Mouse (Mus musculus): Measurements from ENCODE around the gene Adssl1. TPM values are rescaled to one million over a fixed set of nuclear protein-coding genes. Genes with fewer than 3 reads are reported as not detected.

Gene Adssl1
- polyA plus RNA-seq, 1 experiment from 2014 or later = 2.0 TPM

DNA sequence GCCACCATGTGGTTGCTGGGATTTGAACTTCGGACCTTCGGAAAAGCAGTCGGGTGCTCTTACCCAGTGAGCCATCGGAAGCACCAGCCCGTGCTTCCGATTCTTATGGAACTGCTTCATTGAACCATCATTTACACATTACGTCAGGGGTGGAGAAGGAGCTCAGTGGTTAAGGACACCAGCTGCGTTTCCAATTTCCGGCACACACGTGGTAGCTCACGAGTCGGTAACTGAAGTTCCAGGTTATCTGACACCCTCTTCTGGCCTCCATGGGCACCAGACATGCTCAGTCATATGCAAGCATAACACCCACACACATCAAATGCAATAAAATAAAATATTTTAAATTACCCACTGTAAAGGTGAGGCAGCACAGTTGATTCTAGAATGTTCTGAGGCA is 10.2 kb downstream of the Adssl1 start:
- Histone ChIP-seq H3K4me1 (peaks cover 8% of the 10 kb centered on the region), H3K4me2 (no peak overlapping the region), H3K27ac (no peak overlapping the region), H3K9me3 (no peaks in the 10 kb centered on the region), H3K27me3 (no peaks in the 10 kb centered on the region; the same call in 1 of the 2 replicates), H3K4me3 (replicated peaks) (no peak overlapping the region), H3K9ac (no peak overlapping the region), H3K36me3 (replicated peaks) (no peaks in the 10 kb centered on the region)
- no peak for ATAC-seq (ENCODE audit: low FRiP score)
- WGBS = 89% methylated on average over 12 of the region's 12 CpGs

DNA sequence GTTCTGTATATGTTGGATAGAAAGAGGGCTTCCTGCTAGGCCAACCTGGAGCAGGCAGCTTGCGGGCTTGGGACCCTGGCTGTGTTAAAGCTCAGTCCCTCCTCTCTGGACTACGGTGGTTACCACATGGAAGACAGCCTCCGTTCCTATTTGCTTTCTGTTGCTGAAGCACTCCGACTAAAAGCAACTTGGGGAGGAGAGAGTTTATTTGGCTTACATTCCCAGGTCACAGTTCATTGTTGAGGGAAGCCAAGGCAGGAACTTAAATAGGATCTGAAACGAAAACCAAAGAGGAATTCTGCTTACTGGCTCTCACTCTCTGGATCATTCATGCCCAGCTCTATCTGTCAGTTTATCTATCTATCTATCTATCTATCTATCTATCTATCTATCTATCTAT is 11.0 kb downstream of the Adssl1 start:
- Histone ChIP-seq H3K27ac (no peak overlapping the region), H3K4me3 (replicated peaks) (no peak overlapping the region), H3K4me1 (peaks cover 8% of the 10 kb centered on the region), H3K4me2 (no peak overlapping the region), H3K27me3 (no peaks in the 10 kb centered on the region; the same call in 1 of the 2 replicates), H3K36me3 (replicated peaks) (no peaks in the 10 kb centered on the region), H3K9me3 (no peaks in the 10 kb centered on the region), H3K9ac (no peak overlapping the region)
- no peak for ATAC-seq (ENCODE audit: low FRiP score)
- 87% methylated on average over 5 of the region's 5 CpGs for WGBS

DNA sequence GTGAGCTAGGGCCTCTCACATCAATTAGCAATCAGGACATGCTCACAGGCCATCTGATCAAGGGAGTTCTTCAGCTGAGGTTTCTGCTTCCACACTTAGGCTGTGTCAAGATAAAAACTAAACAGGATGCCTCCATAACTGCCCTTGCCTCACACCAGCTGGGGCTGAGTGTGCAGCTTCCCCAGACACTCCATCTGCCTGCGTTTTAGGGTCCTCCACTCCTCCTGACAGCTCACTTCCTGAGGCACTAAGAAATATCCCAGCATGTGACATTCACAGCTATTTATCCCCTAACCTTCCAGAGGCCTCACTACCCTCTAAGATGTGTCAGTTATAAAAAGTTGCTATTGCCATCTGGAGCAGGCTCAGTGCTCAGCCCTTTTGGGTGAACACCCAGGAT is 11.6 kb downstream of the Adssl1 start:
- no peaks in the 10 kb centered on the region; the same call in 1 of the 2 replicates for H3K27me3 ChIP-seq
- H3K9me3 ChIP-seq = no peaks in the 10 kb centered on the region
- 84% methylated on average over 1 of the region's 1 CpGs for WGBS
- no peak overlapping the region for H3K4me3 ChIP-seq (replicated peaks)
- ATAC-seq (ENCODE audit: low FRiP score) = no peak
- no peaks in the 10 kb centered on the region for H3K36me3 ChIP-seq (replicated peaks)
- H3K4me1 ChIP-seq = peaks cover 8% of the 10 kb centered on the region
- no peak overlapping the region for H3K9ac ChIP-seq
- H3K4me2 ChIP-seq = no peak overlapping the region
- no peak overlapping the region for H3K27ac ChIP-seq

DNA sequence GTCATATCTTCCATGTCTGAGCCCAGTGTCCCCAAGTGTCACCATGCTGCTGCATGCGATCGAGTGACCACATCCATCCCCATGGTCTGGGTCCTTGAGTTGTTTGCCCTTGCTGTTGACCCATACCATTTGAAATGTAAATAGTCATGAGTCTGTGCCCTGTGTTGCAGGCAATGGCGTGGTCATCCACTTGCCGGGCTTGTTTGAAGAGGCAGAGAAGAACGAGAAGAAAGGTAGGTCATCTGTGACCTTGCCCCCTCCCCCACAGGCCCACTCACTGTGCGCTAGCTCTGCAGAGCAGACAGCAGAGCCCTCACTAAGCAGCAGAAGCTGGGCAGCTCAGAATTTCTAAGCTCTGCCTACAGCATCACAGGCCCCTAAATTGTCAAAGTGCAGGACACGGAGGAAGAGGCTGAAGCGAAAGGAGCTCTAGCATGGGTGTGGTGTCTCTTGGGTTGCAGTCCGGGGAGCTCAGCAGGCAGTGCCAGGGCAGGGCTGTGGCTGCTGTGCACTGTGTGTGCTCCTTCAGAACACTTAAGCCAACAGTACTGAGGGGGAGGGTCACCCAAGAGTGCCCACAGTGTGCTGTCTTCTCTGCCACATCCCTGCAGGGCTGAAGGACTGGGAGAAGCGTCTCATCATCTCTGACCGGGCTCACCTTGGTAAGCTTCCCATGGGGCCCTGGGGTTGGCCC is 12.4 kb downstream of the Adssl1 start:
- no peak overlapping the region for H3K4me3 ChIP-seq (replicated peaks)
- H3K4me2 ChIP-seq = no peak overlapping the region
- no peak overlapping the region for H3K27ac ChIP-seq
- H3K36me3 ChIP-seq (replicated peaks) = no peaks in the 10 kb centered on the region
- H3K4me1 ChIP-seq = peaks cover 8% of the 10 kb centered on the region
- WGBS = 80% methylated on average over 11 of the region's 11 CpGs
- no peaks in the 10 kb centered on the region for H3K9me3 ChIP-seq
- no peak overlapping the region for H3K9ac ChIP-seq
- no peaks in the 10 kb centered on the region; the same call in 1 of the 2 replicates for H3K27me3 ChIP-seq
- no peak for ATAC-seq (ENCODE audit: low FRiP score)

DNA sequence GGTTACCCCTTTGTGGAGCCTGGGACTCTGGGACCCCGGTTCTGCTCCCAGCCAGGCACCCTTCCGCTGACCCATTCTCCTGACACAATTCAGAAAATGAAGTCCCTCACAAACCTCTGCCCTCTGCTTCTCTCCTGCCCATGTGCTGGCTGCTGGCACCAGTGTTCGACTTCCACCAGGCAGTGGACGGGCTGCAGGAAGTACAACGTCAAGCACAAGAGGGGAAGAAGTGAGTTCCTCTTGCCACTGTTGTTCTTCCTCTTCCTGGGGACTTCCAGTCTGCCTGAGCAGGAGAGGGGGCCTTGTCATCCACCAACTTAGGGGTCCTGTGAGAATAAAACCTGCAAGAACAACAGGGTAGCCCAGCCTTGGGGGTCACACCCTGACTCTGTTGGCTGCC is 13.1 kb downstream of the Adssl1 start:
- no peak overlapping the region for H3K27ac ChIP-seq
- H3K4me3 ChIP-seq (replicated peaks) = no peak overlapping the region
- no peak overlapping the region for H3K9ac ChIP-seq
- no peaks in the 10 kb centered on the region for H3K36me3 ChIP-seq (replicated peaks)
- no peaks in the 10 kb centered on the region for H3K9me3 ChIP-seq
- WGBS = 84% methylated on average over 5 of the region's 5 CpGs
- H3K4me1 ChIP-seq = peaks cover 8% of the 10 kb centered on the region
- no peak for ATAC-seq (ENCODE audit: low FRiP score)
- no peak overlapping the region for H3K4me2 ChIP-seq
- no peaks in the 10 kb centered on the region; the same call in 1 of the 2 replicates for H3K27me3 ChIP-seq

DNA sequence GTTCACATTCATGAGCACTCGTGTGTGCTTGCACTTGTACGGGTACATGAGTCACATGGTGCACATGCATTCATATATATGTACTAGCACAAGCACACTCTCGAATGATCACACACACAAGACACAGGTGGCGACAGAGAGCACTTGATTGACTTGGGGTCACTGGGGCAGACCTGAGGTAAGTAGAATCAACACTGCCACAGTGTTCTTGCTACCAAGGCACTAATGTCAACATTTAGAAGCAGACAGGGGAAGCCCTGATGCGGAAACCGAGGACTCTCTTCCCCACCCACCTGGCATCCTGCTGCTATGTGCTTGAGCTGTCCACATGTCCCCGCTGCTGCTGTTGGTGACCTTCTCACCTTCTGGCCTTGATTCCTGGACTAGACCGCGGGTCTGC is 13.8 kb downstream of the Adssl1 start:
- H3K27ac ChIP-seq = no peak overlapping the region
- no peaks in the 10 kb centered on the region for H3K9me3 ChIP-seq
- H3K4me3 ChIP-seq (replicated peaks) = no peak overlapping the region
- no peaks in the 10 kb centered on the region for H3K36me3 ChIP-seq (replicated peaks)
- H3K4me1 ChIP-seq = peaks cover 7% of the 10 kb centered on the region
- ATAC-seq (ENCODE audit: low FRiP score) = no peak
- no peak overlapping the region for H3K9ac ChIP-seq
- no peak overlapping the region for H3K4me2 ChIP-seq
- 81% methylated on average over 9 of the region's 9 CpGs for WGBS
- no peaks in the 10 kb centered on the region; the same call in 1 of the 2 replicates for H3K27me3 ChIP-seq

DNA sequence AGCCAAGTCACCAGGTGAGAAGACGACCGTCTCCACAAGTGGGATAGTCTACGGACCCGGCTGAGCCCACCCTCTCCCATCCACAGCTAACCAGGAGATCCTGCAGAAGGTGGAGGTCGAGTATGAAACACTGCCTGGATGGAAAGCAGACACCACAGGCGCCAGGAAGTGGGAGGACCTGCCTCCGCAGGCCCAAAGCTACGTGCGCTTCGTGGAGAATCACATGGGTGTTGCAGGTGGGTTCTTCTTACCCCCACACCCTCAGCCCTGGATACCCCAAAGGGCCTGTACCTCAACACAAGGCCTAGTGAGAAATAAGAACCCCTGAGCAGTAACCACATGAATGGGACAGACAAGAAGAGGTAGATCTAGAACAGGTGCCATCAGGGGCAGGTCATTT is 19.7 kb downstream of the Adssl1 start:
- H3K4me3 ChIP-seq (replicated peaks) = no peak overlapping the region
- no peak overlapping the region for H3K4me2 ChIP-seq
- H3K9ac ChIP-seq = no peak overlapping the region
- H3K27me3 ChIP-seq = no peaks in the 10 kb centered on the region
- H3K36me3 ChIP-seq (replicated peaks) = no peaks in the 10 kb centered on the region
- no peak for ATAC-seq (ENCODE audit: low FRiP score)
- 88% methylated on average over 10 of the region's 10 CpGs for WGBS
- H3K4me1 ChIP-seq = 0 out of 2 replicates have a peak, but pooled peaks cover 3% of the 10 kb centered on the region
- no peaks in the 10 kb centered on the region for H3K9me3 ChIP-seq
- no peak overlapping the region for H3K27ac ChIP-seq

DNA sequence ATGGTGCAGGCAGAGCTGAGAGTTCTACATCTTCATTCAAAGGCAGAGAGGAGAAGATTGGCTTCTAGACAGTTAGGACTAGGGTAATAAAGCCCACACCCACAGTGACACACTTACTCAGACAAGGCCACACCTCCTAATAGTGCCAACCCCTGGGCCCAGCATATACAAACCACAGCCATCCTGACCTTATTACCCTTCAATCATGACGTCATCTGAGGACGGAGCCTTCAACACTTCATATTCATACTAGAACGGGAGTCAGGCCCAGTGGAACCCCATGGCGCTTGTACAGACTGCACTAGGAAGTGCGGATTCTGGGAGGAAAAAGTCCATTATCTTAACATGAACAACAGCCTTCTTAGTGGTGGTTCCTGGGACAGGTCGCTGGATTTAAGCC is 23.3 kb downstream of the Adssl1 start:
- H3K4me3 ChIP-seq (replicated peaks) = no peak overlapping the region
- H3K27ac ChIP-seq = no peak overlapping the region
- no peak for ATAC-seq (ENCODE audit: low FRiP score)
- peaks cover 12% of the 10 kb centered on the region for H3K36me3 ChIP-seq (replicated peaks)
- H3K4me2 ChIP-seq = no peak overlapping the region
- peaks cover 19% of the 10 kb centered on the region for H3K4me1 ChIP-seq
- no peaks in the 10 kb centered on the region for H3K9me3 ChIP-seq
- no peaks in the 10 kb centered on the region for H3K27me3 ChIP-seq
- no peak overlapping the region for H3K9ac ChIP-seq
- 95% methylated on average over 6 of the region's 6 CpGs for WGBS

DNA sequence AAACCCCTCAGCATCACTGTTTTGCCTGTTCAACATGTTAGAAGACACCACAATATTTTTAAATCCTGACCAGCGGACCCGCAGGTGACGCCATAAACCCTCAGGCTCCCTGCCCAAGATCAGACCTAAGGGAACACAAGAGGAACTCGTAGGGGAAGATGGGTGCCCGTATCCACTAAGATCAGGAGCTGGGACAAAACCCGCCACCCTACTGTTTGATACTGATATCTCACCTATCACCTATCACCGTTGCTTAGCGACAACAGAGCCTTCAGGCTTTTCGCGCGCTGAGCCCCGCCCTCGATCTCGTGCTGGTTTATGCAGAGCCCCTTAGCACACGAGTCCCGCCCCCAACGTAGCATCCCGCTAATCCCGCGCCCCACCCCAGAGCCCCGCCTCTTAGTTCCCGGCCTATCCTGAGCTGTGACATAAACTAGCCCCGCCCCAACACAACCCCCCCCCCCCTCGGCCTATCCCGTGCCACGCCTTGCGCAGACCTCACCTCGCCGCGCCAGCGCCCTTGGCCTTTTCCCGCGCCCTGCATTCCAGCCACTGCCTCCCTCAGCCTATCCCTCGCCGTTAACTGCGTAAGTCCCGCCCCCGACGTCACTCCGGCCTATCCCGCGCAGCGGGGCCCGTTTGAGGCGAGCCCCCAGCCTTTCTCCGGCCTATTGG is 24.5 kb downstream of the Adssl1 start, which contains the start of gene Siva1:
TSS of gene Siva1 (plus strand) at position 500 of the 675 bp plus-strand sequence.
- H3K9ac ChIP-seq = peak within 1 kb of the TSS; percentile 80
- H3K4me2 ChIP-seq = peak within 1 kb of the TSS; percentile 70
- peak within 1 kb of the TSS; percentile 86 for H3K27ac ChIP-seq
- no peaks in the 10 kb centered on the region for H3K27me3 ChIP-seq
- H3K4me1 ChIP-seq = peaks cover 19% of the 10 kb centered on the region
- WGBS = 3% methylated on average over 39 of the region's 46 CpGs
- H3K36me3 ChIP-seq (replicated peaks) = peaks cover 24% of the 10 kb centered on the region
- ATAC-seq (ENCODE audit: low FRiP score) = peak; percentile 98
- no peaks in the 10 kb centered on the region for H3K9me3 ChIP-seq
- H3K4me3 ChIP-seq (replicated peaks) = peak within 1 kb of the TSS; percentile 77

DNA sequence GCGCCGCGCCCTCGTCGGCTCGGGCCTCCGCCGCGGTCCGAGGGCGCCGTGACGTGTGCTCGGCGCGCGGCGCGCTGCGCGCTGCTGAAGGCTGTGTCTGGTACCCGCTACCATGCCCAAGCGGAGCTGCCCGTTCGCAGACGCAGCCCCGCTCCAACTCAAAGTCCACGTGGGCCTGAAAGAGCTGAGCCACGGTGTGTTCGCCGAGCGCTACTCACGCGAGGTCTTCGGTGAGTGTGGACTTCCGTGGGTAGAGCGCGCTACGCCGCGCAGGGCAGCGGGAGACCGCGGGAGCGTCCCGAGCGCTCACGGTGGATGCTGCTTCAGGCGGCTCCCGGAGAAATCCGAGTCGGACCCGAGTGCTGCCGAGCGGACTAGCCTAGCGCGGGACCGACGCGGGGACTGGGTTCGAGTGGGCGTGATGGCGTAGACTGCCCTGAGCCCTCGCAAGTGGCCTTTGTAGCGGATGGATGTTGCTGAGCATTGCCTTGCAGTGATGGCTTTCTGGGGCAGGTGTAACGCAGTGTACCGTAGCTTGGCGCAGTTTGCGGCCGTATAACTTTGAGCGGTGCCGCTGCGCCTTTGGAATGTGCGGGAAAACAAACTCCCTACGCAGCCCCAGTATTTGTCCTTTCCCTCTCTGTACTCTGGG is 25.1 kb downstream of the Adssl1 start:
- Histone ChIP-seq H3K9ac (peak overlapping the region; percentile 80), H3K36me3 (replicated peaks) (peaks cover 30% of the 10 kb centered on the region), H3K27ac (peak overlapping the region; percentile 86), H3K4me3 (replicated peaks) (peak overlapping the region; percentile 77), H3K4me1 (peaks cover 19% of the 10 kb centered on the region), H3K9me3 (no peaks in the 10 kb centered on the region), H3K4me2 (peak overlapping the region; percentile 70), H3K27me3 (no peaks in the 10 kb centered on the region)
- no peak for ATAC-seq (ENCODE audit: low FRiP score)
- under 1% methylated on average over 75 of the region's 75 CpGs for WGBS

DNA sequence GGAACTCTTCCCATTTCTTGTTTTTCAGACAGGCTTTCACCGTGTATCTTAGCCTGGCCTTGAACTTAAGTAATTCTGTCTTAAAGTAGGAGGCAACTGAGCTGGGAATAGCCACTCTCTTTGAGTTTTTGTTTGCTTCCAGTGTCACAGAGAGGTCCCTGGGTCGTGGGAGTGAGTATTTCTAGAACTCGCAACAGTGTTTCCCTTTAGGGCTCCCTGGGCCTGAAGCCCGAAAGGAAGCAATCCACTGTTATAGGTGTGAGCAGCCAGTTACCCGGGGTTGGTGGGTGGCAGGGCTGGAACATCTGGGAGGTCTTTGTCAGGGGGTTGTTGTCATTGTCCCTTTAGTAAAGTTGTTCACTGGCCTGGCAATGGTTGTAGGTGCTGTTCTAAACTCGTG is 26.3 kb downstream of the Adssl1 start:
- peak overlapping the region; percentile 80; the same call in 1 of the 2 replicates for H3K9ac ChIP-seq
- H3K36me3 ChIP-seq (replicated peaks) = peaks cover 42% of the 10 kb centered on the region
- no peaks in the 10 kb centered on the region for H3K9me3 ChIP-seq
- peak overlapping the region; percentile 70 for H3K4me2 ChIP-seq
- peaks cover 19% of the 10 kb centered on the region for H3K4me1 ChIP-seq
- no peak overlapping the region for H3K27ac ChIP-seq
- no peaks in the 10 kb centered on the region for H3K27me3 ChIP-seq
- no peak for ATAC-seq (ENCODE audit: low FRiP score)
- peak overlapping the region; percentile 77 for H3K4me3 ChIP-seq (replicated peaks)
- 59% methylated on average over 6 of the region's 6 CpGs for WGBS

DNA sequence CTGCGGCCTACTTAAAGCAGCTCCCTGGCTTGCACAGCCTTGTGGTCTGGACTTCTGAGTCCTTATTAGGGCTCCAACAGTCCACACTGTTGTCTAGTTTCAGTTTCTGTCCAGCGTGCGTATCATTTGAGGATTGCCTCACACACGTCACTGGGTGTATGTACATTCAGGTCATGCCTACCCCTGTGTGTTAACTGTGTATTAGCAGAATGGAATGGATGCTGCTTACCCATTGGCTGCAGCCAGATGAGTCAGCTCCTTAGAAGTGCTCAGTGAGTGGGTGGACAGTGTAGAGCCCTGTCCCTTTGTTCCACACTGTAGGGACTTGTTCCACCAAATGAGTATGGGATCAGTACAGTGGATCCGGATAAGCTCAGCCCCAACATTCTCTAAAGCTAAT is 28.2 kb downstream of the Adssl1 start:
- H3K4me1 ChIP-seq = peaks cover 19% of the 10 kb centered on the region
- no peak overlapping the region for H3K4me3 ChIP-seq (replicated peaks)
- no peak overlapping the region for H3K4me2 ChIP-seq
- ATAC-seq (ENCODE audit: low FRiP score) = no peak
- no peak overlapping the region for H3K27ac ChIP-seq
- H3K9ac ChIP-seq = no peak overlapping the region
- 94% methylated on average over 5 of the region's 5 CpGs for WGBS
- no peaks in the 10 kb centered on the region for H3K9me3 ChIP-seq
- H3K36me3 ChIP-seq (replicated peaks) = peaks cover 59% of the 10 kb centered on the region
- H3K27me3 ChIP-seq = no peaks in the 10 kb centered on the region
